Mouse (Mus musculus) bone marrow, adult 2 months (tissue): ENCODE results near the gene Prss47.

Source experiments
- CTCF ChIP-seq: fragments of 200-500 bp; IDR thresholded peaks from 2 replicates; pipeline ENCODE4 v1.5.1; 2011; ENCODE audit warnings: low read length, control low read depth; ENCODE audit not compliant: control insufficient read depth, insufficient read depth
- POLR2A ChIP-seq: fragments of 200-500 bp; IDR thresholded peaks from 2 replicates; pipeline ENCODE4 v1.6.1; 2011; ENCODE audit warnings: low read depth, mild to moderate bottlenecking, control low read depth, low read length, borderline replicate concordance; ENCODE audit not compliant: control insufficient read depth

DNA sequence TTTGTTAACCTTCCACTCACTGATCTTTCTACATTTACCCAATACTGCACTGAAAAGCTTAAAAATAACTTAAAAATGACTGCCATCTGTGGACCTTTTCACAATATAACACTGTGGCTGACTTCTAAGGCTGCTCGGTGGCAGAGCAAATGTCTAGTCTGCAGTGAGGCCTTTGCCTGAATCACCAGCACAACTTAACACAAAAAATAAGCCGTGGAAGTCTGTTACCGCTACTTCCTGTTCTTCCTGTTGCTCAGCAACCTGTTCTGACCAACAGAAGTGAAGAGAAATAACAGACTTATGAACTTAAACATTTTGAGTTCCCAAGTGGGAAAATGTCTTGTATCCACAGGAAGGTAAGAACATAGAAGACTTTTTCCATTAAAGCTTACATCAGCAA lies 48.7 kb upstream of the Prss47 start:
- no peak for TF ChIP-seq POLR2A
- no peak for TF ChIP-seq CTCF
